Mouse (Mus musculus) bone marrow macrophage, adult 2 months (primary cell): ENCODE results near the gene Ppm1a.

Source experiments
- CTCF ChIP-seq: IDR thresholded peaks from 2 replicates; pipeline ENCODE4 v1.5.1; 2012; ENCODE audit warnings: low read depth, mild to moderate bottlenecking, low read length, moderate library complexity
- POLR2A ChIP-seq: IDR thresholded peaks from 2 replicates; pipeline ENCODE4 v1.6.1; 2012; ENCODE audit warnings: mild to moderate bottlenecking, low read depth, low read length, borderline replicate concordance

- TF ChIP-seq CTCF: no peak
- TF ChIP-seq POLR2A: no peak
Measured at GRCm38 (mm10) chr12:72811588-72811987, 54.3 kb downstream of the Ppm1a start.
